Mouse (Mus musculus) megakaryocyte, embryonic 14.5 days (primary cell): ENCODE results near the gene Thpo. TPM values are rescaled to one million over a fixed set of nuclear protein-coding genes. Genes with fewer than 3 reads are reported as not detected.

Source experiments
- H3K27me3 ChIP-seq: replicated peaks from 2 replicates; pipeline ENCODE3; 2012; ENCODE audit warnings: inconsistent platforms
- H3K36me3 ChIP-seq: replicated peaks from 2 replicates; pipeline ENCODE3; 2012; ENCODE audit warnings: low read length, inconsistent platforms, mixed read lengths
- H3K4me1 ChIP-seq: 2 replicates; pipeline ENCODE4 v1.6.1; 2012; ENCODE audit warnings: inconsistent platforms
- H3K4me3 ChIP-seq: replicated peaks from 2 replicates; pipeline ENCODE3; 2012; ENCODE audit warnings: moderate library complexity, mild to moderate bottlenecking, inconsistent platforms
- H3K9me3 ChIP-seq: 2 replicates; pipeline ENCODE4 v1.6.1; 2012; ENCODE audit warnings: inconsistent platforms
- FLI1 ChIP-seq: IDR thresholded peaks from 2 replicates; pipeline ENCODE4 v1.6.1; 2012; ENCODE audit warnings: low read length, inconsistent platforms, mixed read lengths
- GATA1 ChIP-seq: IDR thresholded peaks from 3 replicates; pipeline ENCODE4 v1.6.1; 2012; ENCODE audit warnings: mixed read lengths, low read length, inconsistent platforms, borderline replicate concordance
- polyA plus RNA-seq: library from polyadenylated mRNA; stranded (reverse); fragments of >175 nt; gene quantifications from 2 replicates; pipeline ENCODE4 v1.2.3, GENCODE M21; 2012; ENCODE audit warnings: low replicate concordance; ENCODE audit not compliant: insufficient read depth

Thpo gene
- polyA plus RNA-seq, 1 experiment: not detected

GRCm38 (mm10) chr16:20706407-20707055, 27.8 kb downstream of the Thpo start:
- Histone ChIP-seq H3K36me3 (peaks cover 21% of the 10 kb centered on the region), H3K9me3 (no peaks in the 10 kb centered on the region), H3K4me1 (peaks cover 57% of the 10 kb centered on the region), H3K27me3 (peaks cover 10% of the 10 kb centered on the region), H3K4me3 (no peak overlapping the region)
- TF ChIP-seq FLI1: no peak
- no peak for TF ChIP-seq GATA1

- H3K27me3 ChIP-seq: peaks cover 12% of the 10 kb centered on the region
- no peak overlapping the region for H3K4me3 ChIP-seq
- H3K36me3 ChIP-seq: peaks cover 25% of the 10 kb centered on the region
- no peak for TF ChIP-seq FLI1
- no peak for TF ChIP-seq GATA1
- H3K9me3 ChIP-seq: no peaks in the 10 kb centered on the region
- H3K4me1 ChIP-seq: peaks cover 61% of the 10 kb centered on the region
These were observed 28.5 kb downstream of the Thpo start for GRCm38 (mm10) chr16:20705786-20706185.

GRCm38 (mm10) chr16:20703699-20704400, 30.5 kb downstream of the Thpo start:
- Histone ChIP-seq H3K4me1 (peaks cover 65% of the 10 kb centered on the region), H3K9me3 (no peaks in the 10 kb centered on the region), H3K4me3 (no peak overlapping the region), H3K36me3 (peaks cover 41% of the 10 kb centered on the region), H3K27me3 (peaks cover 25% of the 10 kb centered on the region)
- TF ChIP-seq GATA1: no peak
- TF ChIP-seq FLI1: no peak

GRCm38 (mm10) chr16:20703071-20703470, 31.2 kb downstream of the Thpo start:
- peaks cover 43% of the 10 kb centered on the region for H3K36me3 ChIP-seq
- H3K4me3 ChIP-seq: no peak overlapping the region
- peaks cover 24% of the 10 kb centered on the region for H3K27me3 ChIP-seq
- TF ChIP-seq GATA1: no peak
- TF ChIP-seq FLI1: no peak
- H3K4me1 ChIP-seq: peaks cover 67% of the 10 kb centered on the region
- H3K9me3 ChIP-seq: no peaks in the 10 kb centered on the region

- no peak overlapping the region for H3K4me3 ChIP-seq
- no peaks in the 10 kb centered on the region for H3K9me3 ChIP-seq
- peaks cover 61% of the 10 kb centered on the region for H3K4me1 ChIP-seq
- no peak for TF ChIP-seq GATA1
- TF ChIP-seq FLI1: no peak
- H3K36me3 ChIP-seq: peaks cover 39% of the 10 kb centered on the region
- peaks cover 21% of the 10 kb centered on the region for H3K27me3 ChIP-seq
These were observed 31.8 kb downstream of the Thpo start for GRCm38 (mm10) chr16:20702522-20702893.

GRCm38 (mm10) chr16:20701729-20702521, 32.4 kb downstream of the Thpo start:
- H3K4me3 ChIP-seq: no peak overlapping the region
- TF ChIP-seq FLI1 (no peak), GATA1 (no peak)

GRCm38 (mm10) chr16:20701316-20701715, 33.0 kb downstream of the Thpo start:
- peaks cover 39% of the 10 kb centered on the region for H3K36me3 ChIP-seq
- peaks cover 51% of the 10 kb centered on the region for H3K4me1 ChIP-seq
- H3K9me3 ChIP-seq: no peaks in the 10 kb centered on the region
- H3K4me3 ChIP-seq: no peak overlapping the region
- H3K27me3 ChIP-seq: peaks cover 25% of the 10 kb centered on the region
- TF ChIP-seq FLI1 (no peak), GATA1 (no peak)

More at GRCm38 (mm10) chr16:20701729-20702521, 32.4 kb downstream of the Thpo start:
- Histone ChIP-seq H3K36me3 (peaks cover 39% of the 10 kb centered on the region), H3K4me1 (peaks cover 55% of the 10 kb centered on the region), H3K27me3 (peaks cover 22% of the 10 kb centered on the region), H3K9me3 (no peaks in the 10 kb centered on the region)

- peaks cover 36% of the 10 kb centered on the region for H3K27me3 ChIP-seq
- peaks cover 56% of the 10 kb centered on the region for H3K4me1 ChIP-seq
- no peak overlapping the region for H3K4me3 ChIP-seq
- H3K36me3 ChIP-seq: peaks cover 39% of the 10 kb centered on the region
- TF ChIP-seq FLI1 (no peak), GATA1 (no peak)
- no peaks in the 10 kb centered on the region for H3K9me3 ChIP-seq
These were observed 34.3 kb downstream of the Thpo start for GRCm38 (mm10) chr16:20700036-20700435.

- H3K4me3 ChIP-seq: no peak overlapping the region
- TF ChIP-seq FLI1 (no peak), GATA1 (no peak)
- H3K9me3 ChIP-seq: no peaks in the 10 kb centered on the region
- H3K36me3 ChIP-seq: peaks cover 39% of the 10 kb centered on the region
- peaks cover 37% of the 10 kb centered on the region for H3K27me3 ChIP-seq
- H3K4me1 ChIP-seq: peaks cover 60% of the 10 kb centered on the region
These were observed 35.0 kb downstream of the Thpo start for GRCm38 (mm10) chr16:20699266-20699665.
